Mouse (Mus musculus): ENCODE measurements around the gene Lpar6.

- TF ChIP-seq CTCF (IDR thresholded peaks at IDR 0.05; ENCODE audit: low read depth, low read length): no peak
- TF ChIP-seq POLR2A (IDR thresholded peaks at IDR 0.05; ENCODE audit: insufficient read depth, low read length): no peak
Measured at GRCm38 (mm10) chr14:73226849-73227248, 10.8 kb upstream of the Lpar6 start.

Data from ES-Bruce4 (cell line).